Mouse (Mus musculus) heart, postnatal 0 days (tissue): ENCODE data around the gene Gm17509. TPM values are rescaled to one million over a fixed set of nuclear protein-coding genes. Genes with fewer than 3 reads are reported as not detected.

Experiments used
- polyA plus RNA-seq: library from polyadenylated mRNA; unstranded; fragments of >200 nt; fragmentation: Nextera tagmentation; extraction: Ambion mirVana; gene quantifications from 2 replicates; pipeline ENCODE4 v1.2.1, GENCODE M21; 2015
- total RNA-seq: library from RNA; depleted of rRNA; stranded (reverse); fragments of >200 nt; gene quantifications from 2 replicates; pipeline ENCODE4 v1.2.3, GENCODE M21; 2014; ENCODE audit warnings: low replicate concordance; rRNA removed

The Gm17509 gene
- total and polyA plus RNA-seq, 2 experiments from 2014 or later, result not detected

Other genes starting within 250 kb of the Gm17509 start
- gene Parp8, start 195.5 kb downstream of the Gm17509 start, total RNA-seq, result 7.5 and 11.0 TPM in 2 replicates
- gene Parp8, start 195.5 kb downstream of the Gm17509 start, polyA plus RNA-seq, result 7.9 and 8.4 TPM in 2 replicates
- gene Emb, start 12.5 kb downstream of the Gm17509 start, total RNA-seq, result 2.2 and 3.9 TPM in 2 replicates
- gene Emb, start 12.5 kb downstream of the Gm17509 start, polyA plus RNA-seq, result 2.8 and 3.5 TPM in 2 replicates